Mouse (Mus musculus) layer of hippocampus, adult 11-12 months (tissue): Measurements from ENCODE around the gene Tcf20.
A peak's percentile ranks its signal among the peaks of the same experiment; 100 is the strongest.

ENCODE experiments used
- DNase-seq: peaks from one replicate; pipeline ENCODE4 v3.0.0; 2022; ENCODE audit warnings: low spot score

Gene Tcf20

GRCm38 (mm10) chr15:82992911-82993310 is 5.2 kb upstream of the Tcf20 start:
- no peak for DNase-seq

- no peak for DNase-seq
These were observed 4.6 kb upstream of the Tcf20 start for GRCm38 (mm10) chr15:82992079-82992783.

GRCm38 (mm10) chr15:82989190-82989704 is 1.6 kb upstream of the Tcf20 start:
- DNase-seq = no peak

- DNase-seq = no peak
These were observed 499 bp downstream of the Tcf20 start for GRCm38 (mm10) chr15:82987014-82987731.

- no peak for DNase-seq
These were observed 3.1 kb downstream of the Tcf20 start for GRCm38 (mm10) chr15:82984574-82984973.

GRCm38 (mm10) chr15:82984097-82984496 is 3.6 kb downstream of the Tcf20 start:
- DNase-seq = no peak

GRCm38 (mm10) chr15:82983416-82984026 is 4.2 kb downstream of the Tcf20 start:
- peak; percentile 50 for DNase-seq

- no peak for DNase-seq
These were observed 4.8 kb downstream of the Tcf20 start for GRCm38 (mm10) chr15:82982724-82983415.

GRCm38 (mm10) chr15:82981676-82982520 is 5.8 kb downstream of the Tcf20 start:
- DNase-seq = no peak

GRCm38 (mm10) chr15:82979531-82979930 is 8.1 kb downstream of the Tcf20 start:
- DNase-seq = no peak

- no peak for DNase-seq
These were observed 13.2 kb downstream of the Tcf20 start for GRCm38 (mm10) chr15:82974471-82974870.

- DNase-seq = no peak
These were observed 18.4 kb downstream of the Tcf20 start for GRCm38 (mm10) chr15:82969206-82969721.

GRCm38 (mm10) chr15:82968449-82968848 is 19.2 kb downstream of the Tcf20 start:
- DNase-seq = peak; percentile 77

- no peak for DNase-seq
These were observed 19.7 kb downstream of the Tcf20 start for GRCm38 (mm10) chr15:82967947-82968346.

- no peak for DNase-seq
These were observed 23.3 kb downstream of the Tcf20 start for GRCm38 (mm10) chr15:82964266-82964825.

GRCm38 (mm10) chr15:82963556-82964156 is 24.0 kb downstream of the Tcf20 start:
- DNase-seq = no peak

GRCm38 (mm10) chr15:82963090-82963489 is 24.6 kb downstream of the Tcf20 start:
- no peak for DNase-seq

GRCm38 (mm10) chr15:82962536-82962935 is 25.1 kb downstream of the Tcf20 start:
- DNase-seq = no peak

- no peak for DNase-seq
These were observed 26.7 kb downstream of the Tcf20 start for GRCm38 (mm10) chr15:82960786-82961561.

- DNase-seq = no peak
These were observed 28.5 kb downstream of the Tcf20 start for GRCm38 (mm10) chr15:82959151-82959550.
